Mouse (Mus musculus) heart, postnatal 0 days (tissue): ENCODE data around the gene Amz2. TPM values are rescaled to one million over a fixed set of nuclear protein-coding genes. Genes with fewer than 3 reads are reported as not detected.
"Not testable (repeated sequence)": the region's sequence is repeated elsewhere in the genome, so short reads cannot be mapped to it uniquely, and the experiment has no call there.

Experiments
- ATAC-seq: fragments of 200-750 bp; cut with Nextera tagmentation; 2 replicates; pipeline ENCODE4 v1.8.0; 2017; ENCODE audit warnings: low read depth, moderate number of reproducible peaks, moderate library complexity; ENCODE audit not compliant: insufficient read depth
- DNase-seq: peaks from one replicate; pipeline ENCODE4 v3.0.0-alpha.2; 2016; ENCODE audit warnings: low spot score
- H3K27ac ChIP-seq: fragments of 300-500 bp; sonication (generic); 2 replicates; pipeline ENCODE4 v1.5.1; 2014; ENCODE audit warnings: low read depth, mild to moderate bottlenecking
- H3K27me3 ChIP-seq: fragments of 300-500 bp; sonication (generic); 2 replicates; pipeline ENCODE4 v1.6.1; 2014; ENCODE audit warnings: low read length, mixed read lengths; ENCODE audit not compliant: control insufficient read depth, insufficient read depth
- H3K36me3 ChIP-seq: fragments of 300-500 bp; sonication (generic); replicated peaks from 2 replicates; pipeline ENCODE4 v1.6.1; 2014; ENCODE audit warnings: low read length, mixed read lengths; ENCODE audit not compliant: control insufficient read depth, insufficient read depth
- H3K4me1 ChIP-seq: fragments of 300-500 bp; sonication (generic); 2 replicates; pipeline ENCODE4 v1.6.1; 2014; ENCODE audit warnings: antibody characterized with exemption; ENCODE audit not compliant: control insufficient read depth, insufficient read depth
- H3K4me2 ChIP-seq: fragments of 300-500 bp; sonication (generic); 2 replicates; pipeline ENCODE4 v1.6.1; 2014; ENCODE audit warnings: low read depth, mild to moderate bottlenecking, low read length, moderate library complexity
- H3K4me3 ChIP-seq: fragments of 300-500 bp; sonication (generic); 2 replicates; pipeline ENCODE4 v1.5.1; 2014; ENCODE audit warnings: low read depth, low read length
- H3K9ac ChIP-seq: fragments of 300-500 bp; sonication (generic); replicated peaks from 2 replicates; pipeline ENCODE4 v1.6.1; 2014; ENCODE audit warnings: low read depth, low read length, mixed read lengths
- H3K9me3 ChIP-seq: fragments of 300-500 bp; sonication (generic); replicated peaks from 2 replicates; pipeline ENCODE4 v1.6.1; 2016; ENCODE audit warnings: low read length; ENCODE audit not compliant: control insufficient read depth
- CTCF ChIP-seq: IDR thresholded peaks from 2 replicates; pipeline ENCODE4 v1.5.1; 2016; ENCODE audit warnings: antibody characterized with exemption, control low read depth, low read depth
- EP300 ChIP-seq: IDR thresholded peaks from 2 replicates; pipeline ENCODE4 v1.6.1; 2016; ENCODE audit warnings: antibody characterized with exemption, low read depth
- WGBS: fragments of 180-500 bp; shearing (Covaris S2); extraction: QIAGEN DNeasy Blood & Tissue Kit; methylation state at CpG from one replicate; pipeline ENCODE4 v1.1.7; 2014; 5-methylcytosine and 5-hydroxymethylcytosine counted together
- polyA plus RNA-seq: library from polyadenylated mRNA; unstranded; fragments of >200 nt; fragmentation: Nextera tagmentation; extraction: Ambion mirVana; gene quantifications from 2 replicates; pipeline ENCODE4 v1.2.1, GENCODE M21; 2015
- total RNA-seq: library from RNA; depleted of rRNA; stranded (reverse); fragments of >200 nt; gene quantifications from 2 replicates; pipeline ENCODE4 v1.2.3, GENCODE M21; 2014; ENCODE audit warnings: low replicate concordance

Amz2 gene
- total and polyA plus RNA-seq, 2 experiments from 2014 or later, result 33.7 to 65.6 TPM

DNA sequence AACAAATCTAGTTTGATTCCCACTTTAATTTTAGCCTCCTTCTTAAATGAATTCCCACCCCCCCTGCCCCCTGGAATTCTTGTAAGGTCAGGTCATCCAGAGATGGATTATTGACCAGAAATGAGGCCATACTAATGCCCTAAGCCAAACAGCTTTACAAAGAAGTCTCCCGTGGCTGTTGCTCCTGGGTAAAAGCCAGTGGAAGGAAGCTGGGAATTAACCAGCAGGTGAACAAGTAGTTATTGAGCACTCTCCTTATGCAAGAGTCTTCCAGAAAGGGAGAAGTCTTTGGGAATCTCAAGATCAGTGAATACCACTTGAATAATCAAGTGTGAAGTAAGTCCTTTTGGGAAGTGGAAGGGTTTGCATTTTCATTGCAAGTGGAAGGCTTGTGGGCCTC lies 61.4 kb downstream of the Amz2 start:
- no peak for DNase-seq
- no peaks in the 10 kb centered on the region for H3K9me3 ChIP-seq
- 55% methylated on average over 1 of the region's 1 CpGs for WGBS
- no peaks in the 10 kb centered on the region for H3K27me3 ChIP-seq
- no peak overlapping the region for H3K9ac ChIP-seq
- TF ChIP-seq EP300 (no peak), CTCF (no peak)
- no peaks in the 10 kb centered on the region for H3K36me3 ChIP-seq
- no peak overlapping the region for H3K4me3 ChIP-seq
- H3K27ac ChIP-seq, result no peak overlapping the region
- no peak for ATAC-seq
- H3K4me2 ChIP-seq, result no peak overlapping the region
- H3K4me1 ChIP-seq, result no peaks in the 10 kb centered on the region

DNA sequence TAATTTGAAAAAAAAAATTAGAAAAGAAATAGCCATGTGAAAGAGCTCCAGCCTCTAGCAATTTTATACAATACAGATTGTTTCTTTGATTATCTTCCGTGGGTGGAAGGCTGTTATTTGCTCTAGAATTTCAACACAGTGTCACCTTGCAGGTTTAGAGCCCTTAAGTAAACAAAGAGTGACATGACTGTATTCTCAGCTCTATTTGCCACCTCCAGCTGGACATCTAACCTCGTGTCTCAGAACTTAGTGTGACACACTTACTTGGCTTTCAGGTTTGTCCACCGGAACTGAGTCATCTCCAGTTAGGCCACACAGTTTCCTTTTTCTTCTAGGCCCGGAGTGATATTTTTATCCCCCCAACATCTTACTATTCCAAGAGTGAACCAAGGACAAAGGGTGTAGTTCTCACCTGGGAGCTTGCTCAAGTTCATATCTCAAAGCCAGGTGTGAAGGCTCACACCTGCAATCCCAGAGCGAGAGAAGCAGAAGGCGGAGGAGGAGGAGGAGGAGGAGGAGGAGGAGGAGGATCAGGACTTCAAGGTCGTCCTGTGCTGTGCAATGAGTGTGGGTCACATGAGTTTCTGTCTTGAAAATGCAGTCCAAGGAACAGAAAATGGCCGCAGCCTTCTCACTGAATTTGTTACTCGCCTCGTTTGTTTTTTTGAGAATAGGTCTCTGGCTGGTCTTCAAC lies 62.4 kb downstream of the Amz2 start:
- no peak overlapping the region for H3K9ac ChIP-seq
- H3K4me1 ChIP-seq, result no peaks in the 10 kb centered on the region
- TF ChIP-seq EP300, result no peak
- TF ChIP-seq CTCF, result no peak
- H3K4me3 ChIP-seq, result no peak overlapping the region
- no peak for ATAC-seq
- H3K36me3 ChIP-seq, result no peaks in the 10 kb centered on the region
- no peaks in the 10 kb centered on the region for H3K9me3 ChIP-seq
- 79% methylated on average over 10 of the region's 10 CpGs for WGBS
- DNase-seq, result no peak
- no peak overlapping the region for H3K27ac ChIP-seq
- no peak overlapping the region for H3K4me2 ChIP-seq
- H3K27me3 ChIP-seq, result no peaks in the 10 kb centered on the region

DNA sequence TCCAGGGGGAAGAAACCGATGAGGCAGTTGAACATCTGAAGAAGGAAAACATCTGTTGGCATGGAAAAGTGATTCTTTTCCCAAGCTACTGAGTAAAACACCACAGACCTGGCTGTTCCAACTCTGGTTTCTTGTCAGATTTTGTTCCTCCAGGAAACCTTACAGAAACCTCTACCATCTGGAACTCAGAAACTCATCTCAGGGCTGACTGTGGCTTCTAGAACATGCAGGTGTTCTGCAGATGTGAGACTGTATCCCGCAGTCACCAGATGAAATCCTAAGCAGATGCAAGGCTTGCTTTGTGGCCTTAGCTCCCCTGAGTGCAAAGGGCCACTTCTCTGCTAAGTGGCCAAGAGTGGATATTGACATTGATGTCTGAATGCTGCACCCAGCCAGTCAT lies 64.0 kb downstream of the Amz2 start:
- 0 out of 2 replicates have a peak, but pooled peaks cover 2% of the 10 kb centered on the region for H3K4me1 ChIP-seq
- no peak for TF ChIP-seq EP300
- TF ChIP-seq CTCF, result no peak
- no peaks in the 10 kb centered on the region for H3K9me3 ChIP-seq
- no peak overlapping the region for H3K27ac ChIP-seq
- no peaks in the 10 kb centered on the region for H3K27me3 ChIP-seq
- H3K36me3 ChIP-seq, result no peaks in the 10 kb centered on the region
- ATAC-seq (no peak), DNase-seq (no peak)
- H3K4me2 ChIP-seq, result no peak overlapping the region
- H3K4me3 ChIP-seq, result no peak overlapping the region
- 81% methylated on average over 2 of the region's 2 CpGs for WGBS
- no peak overlapping the region for H3K9ac ChIP-seq

DNA sequence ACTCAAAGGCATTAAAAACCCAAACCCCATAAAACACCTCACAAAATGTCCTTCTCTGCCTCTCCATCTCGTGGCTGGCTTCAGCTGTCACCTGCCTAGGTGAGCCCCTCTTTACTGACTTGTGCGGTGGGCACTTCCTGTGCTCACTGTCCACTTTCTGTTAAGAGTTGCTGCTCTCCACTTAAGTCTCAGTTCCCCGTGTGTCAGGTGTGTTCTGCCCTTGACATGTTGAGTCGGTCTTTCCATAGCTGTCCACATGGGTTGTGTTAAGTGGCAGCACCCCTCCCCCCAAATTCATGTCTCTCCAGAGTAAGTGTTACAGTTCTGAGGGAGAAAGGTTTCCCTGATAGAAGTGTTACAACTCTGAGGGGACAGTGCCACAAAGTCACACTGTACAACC lies 66.1 kb downstream of the Amz2 start:
- Histone ChIP-seq H3K4me3 (no peak overlapping the region), H3K36me3 (no peaks in the 10 kb centered on the region), H3K9ac (no peak overlapping the region), H3K27ac (no peak overlapping the region), H3K27me3 (no peaks in the 10 kb centered on the region), H3K9me3 (no peaks in the 10 kb centered on the region), H3K4me1 (peaks cover 18% of the 10 kb centered on the region), H3K4me2 (no peak overlapping the region)
- no peak for TF ChIP-seq CTCF
- TF ChIP-seq EP300, result no peak
- WGBS, result 68% methylated on average over 4 of the region's 4 CpGs
- ATAC-seq (no peak), DNase-seq (no peak)

DNA sequence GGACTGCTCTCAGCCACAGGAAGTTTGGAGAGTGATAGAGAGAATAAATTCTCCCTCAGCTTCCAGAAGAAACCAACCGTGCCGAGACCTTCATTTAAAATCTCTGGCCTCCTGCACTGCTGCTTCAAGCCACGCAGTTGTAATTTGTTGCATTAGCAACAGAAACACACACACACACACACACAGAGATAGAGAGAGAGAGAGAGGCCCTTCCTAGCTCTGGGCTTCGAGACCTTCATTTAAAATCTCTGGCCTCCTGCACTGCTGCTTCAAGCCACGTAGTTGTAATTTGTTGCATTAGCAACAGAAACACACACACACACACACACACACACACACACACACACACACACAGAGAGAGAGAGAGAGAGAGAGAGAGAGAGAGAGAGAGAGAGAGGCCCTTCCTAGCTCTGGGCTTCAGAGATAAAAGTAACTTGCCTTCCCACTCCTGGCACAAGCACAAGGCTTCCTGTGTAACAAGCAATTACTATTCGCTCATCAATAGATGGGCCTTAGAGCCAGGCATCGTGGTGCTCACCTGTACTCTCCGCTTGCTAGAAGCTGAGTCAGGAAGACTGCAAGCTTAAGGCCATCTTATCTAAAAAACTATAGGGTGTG lies 67.2 kb downstream of the Amz2 start:
- 60% methylated on average over 8 of the region's 8 CpGs for WGBS
- H3K9me3 ChIP-seq, H3K4me3 ChIP-seq, H3K4me2 ChIP-seq, H3K27ac ChIP-seq, H3K36me3 ChIP-seq, ATAC-seq, H3K9ac ChIP-seq, DNase-seq, H3K27me3 ChIP-seq: not testable (repeated sequence)
- peaks cover 18% of the 10 kb centered on the region for H3K4me1 ChIP-seq
